Mouse (Mus musculus): ENCODE results near the gene Tnfsf15.

Tnfsf15 gene

GRCm38 (mm10) chr4:63744693-63745171 is at the start of gene Tnfsf15:
Tnfsf15 (minus strand) TSS chr4:63745113.
- no peak for DNase-seq (ENCODE audit: low read depth)

DNA sequence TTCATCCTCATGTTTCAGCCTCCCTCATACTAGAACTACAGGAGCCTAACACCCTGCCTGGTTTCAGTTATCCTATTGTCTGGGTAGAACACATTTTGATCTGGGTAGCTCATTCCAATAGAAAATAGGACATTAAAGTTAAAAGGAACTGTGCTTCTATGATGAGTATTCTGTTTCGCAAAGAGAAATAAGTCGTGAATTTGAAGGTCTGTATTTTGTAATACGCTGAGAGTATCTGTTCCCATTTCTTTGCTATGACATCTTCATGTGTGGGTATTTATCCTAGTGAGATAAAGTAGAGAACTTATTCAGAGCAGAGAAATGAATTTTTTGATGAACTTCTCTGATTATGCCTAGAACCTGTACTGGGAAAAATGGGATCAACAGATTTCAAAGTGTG is 47.4 kb upstream of the Tnfsf15 start:
- DNase-seq (ENCODE audit: low read depth), result no peak

DNA sequence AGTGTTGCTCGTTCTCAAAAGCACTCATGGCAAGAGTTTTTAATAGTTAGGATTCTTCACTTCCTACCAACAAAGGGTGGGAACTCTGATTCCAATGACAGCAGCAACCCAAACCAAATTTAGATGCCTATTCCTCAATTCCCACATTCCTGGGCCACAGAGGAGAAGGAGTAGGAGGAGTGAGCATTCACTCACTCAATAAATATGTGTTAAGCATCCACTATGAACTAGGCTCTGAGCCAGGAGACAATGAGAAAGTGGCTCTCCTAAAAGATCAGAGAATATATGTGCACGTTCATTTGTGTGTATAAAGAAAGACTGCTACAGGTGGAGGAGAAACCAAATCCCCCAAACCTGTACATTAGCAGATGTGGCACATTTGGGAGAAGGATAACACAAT is 40.6 kb upstream of the Tnfsf15 start:
- DNase-seq (ENCODE audit: low read depth), result no peak

DNA sequence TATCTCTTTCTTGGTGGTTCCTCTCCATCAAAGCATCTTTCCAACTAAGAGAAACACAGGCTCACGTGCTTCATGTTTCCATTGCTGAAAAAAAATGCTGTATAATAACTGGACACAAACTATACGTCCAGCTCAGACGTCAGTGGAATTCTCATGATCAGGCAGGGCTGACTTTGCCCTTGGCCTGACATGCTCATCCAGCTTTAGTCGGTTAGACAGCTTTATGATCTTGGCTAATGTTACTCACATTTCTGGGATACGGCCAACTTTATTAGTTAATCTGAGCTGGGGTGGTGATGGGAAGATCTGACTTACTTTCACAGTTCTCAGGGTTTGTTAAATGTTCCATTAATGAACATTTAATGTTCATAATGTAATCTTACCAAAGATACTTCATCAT is 38.9 kb upstream of the Tnfsf15 start:
- DNase-seq (ENCODE audit: low read depth), result no peak

GRCm38 (mm10) chr4:63782970-63783613 is 38.2 kb upstream of the Tnfsf15 start:
- DNase-seq (ENCODE audit: low read depth), result no peak

- DNase-seq (ENCODE audit: low read depth), result no peak
Measured at GRCm38 (mm10) chr4:63777223-63777622, 32.3 kb upstream of the Tnfsf15 start.

DNA sequence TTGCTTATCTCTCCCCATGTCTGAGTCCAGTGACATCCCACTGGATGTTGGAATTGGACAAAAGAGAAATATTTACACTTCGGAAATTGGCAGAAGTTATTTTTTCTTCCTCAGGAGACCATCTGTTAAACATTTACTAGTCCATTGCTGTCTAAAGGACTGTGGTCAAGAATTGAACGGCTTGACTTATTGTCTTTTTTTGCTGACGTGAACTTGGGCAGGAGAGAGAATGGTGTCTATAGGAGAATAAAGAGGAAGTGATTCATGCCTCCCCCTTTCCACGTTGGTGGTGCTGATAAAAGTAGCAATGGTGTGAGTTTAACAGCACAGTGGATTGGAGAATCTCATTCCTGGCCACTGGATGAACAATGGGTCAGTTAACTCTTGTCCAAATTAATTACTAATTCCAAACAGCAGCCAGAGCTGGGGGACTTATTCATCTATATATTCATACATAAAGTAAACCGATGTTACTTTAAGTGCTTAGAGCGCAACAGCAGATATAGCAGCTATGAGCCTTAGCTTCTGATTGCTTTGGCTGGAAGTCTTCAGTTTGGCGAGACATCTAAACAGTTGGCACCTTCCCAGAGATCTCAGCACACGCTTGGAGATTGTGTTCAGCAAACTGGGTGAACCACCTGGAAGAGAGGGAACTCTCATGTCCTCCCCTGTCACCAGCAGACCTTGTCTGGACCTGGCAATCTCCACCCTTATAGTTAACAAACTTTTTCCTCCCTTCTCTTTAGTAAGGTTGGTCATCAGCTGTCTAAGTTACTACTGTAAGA is 28.6 kb upstream of the Tnfsf15 start:
- DNase-seq (ENCODE audit: low read depth), result no peak

DNA sequence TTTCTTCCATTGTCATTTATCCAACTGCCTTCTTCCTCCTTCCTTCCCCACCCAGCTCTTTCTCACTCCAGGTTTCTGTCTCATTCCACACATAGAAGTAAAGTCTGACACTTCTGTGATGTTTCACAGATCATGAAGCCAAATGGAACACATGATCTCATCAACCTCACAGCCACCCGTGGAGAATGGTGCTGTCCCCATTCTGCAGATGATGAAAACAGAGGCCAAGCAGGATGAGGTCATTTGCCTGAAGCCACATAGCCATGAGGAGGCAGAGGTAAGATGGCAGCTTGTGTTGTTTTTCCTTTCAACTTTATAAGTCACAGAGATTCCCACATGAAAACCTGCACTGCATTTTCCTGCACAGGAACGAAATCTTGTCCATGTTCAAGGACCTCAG is 27.6 kb upstream of the Tnfsf15 start:
- no peak for DNase-seq (ENCODE audit: low read depth)

- no peak for DNase-seq (ENCODE audit: low read depth)
Measured at GRCm38 (mm10) chr4:63771291-63771690, 26.4 kb upstream of the Tnfsf15 start.

DNA sequence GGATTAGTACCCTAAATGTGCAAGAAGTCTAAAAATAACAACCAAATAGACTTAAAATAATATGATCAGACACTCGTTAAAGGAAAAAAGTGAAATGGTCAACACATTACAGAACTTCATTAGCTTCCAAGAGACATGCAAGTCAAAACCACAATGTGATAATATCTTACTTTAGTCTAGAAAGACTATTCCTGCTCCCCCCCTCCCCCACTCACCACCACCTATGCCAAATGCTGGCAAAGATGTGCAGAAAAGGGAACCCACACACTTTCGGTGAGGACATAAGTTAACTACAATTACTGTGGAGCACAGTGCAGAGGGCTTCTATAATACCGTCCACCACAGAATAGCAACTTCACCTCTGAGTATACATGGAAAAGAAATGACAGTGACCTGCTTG is 24.2 kb upstream of the Tnfsf15 start:
- DNase-seq (ENCODE audit: low read depth), result no peak

DNA sequence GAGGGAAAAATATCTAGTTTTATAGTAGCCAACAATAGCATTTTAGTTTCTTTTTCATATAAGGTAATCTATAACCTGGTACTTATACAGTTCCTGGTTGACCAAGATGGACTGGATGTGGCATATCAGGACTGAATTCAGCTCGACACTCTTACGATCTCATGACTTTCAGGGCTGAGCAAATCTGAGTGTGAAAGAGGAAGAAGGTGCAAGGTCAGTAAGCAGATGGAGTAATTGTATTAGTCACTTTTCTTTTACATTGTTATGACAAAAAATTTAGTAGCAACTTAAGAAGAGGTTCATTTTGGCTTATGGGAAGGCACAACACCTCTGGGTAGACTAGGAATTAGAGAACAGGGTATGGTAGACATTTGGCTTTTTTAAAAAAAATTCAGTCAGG is 20.1 kb upstream of the Tnfsf15 start:
- DNase-seq (ENCODE audit: low read depth), result no peak

- DNase-seq (ENCODE audit: low read depth), result no peak
Measured at GRCm38 (mm10) chr4:63759931-63760330, 15.0 kb upstream of the Tnfsf15 start.

- no peak for DNase-seq (ENCODE audit: low read depth)
Measured at GRCm38 (mm10) chr4:63757527-63758154, 12.7 kb upstream of the Tnfsf15 start.

- DNase-seq (ENCODE audit: low read depth), result no peak
Measured at GRCm38 (mm10) chr4:63756072-63756471, 11.2 kb upstream of the Tnfsf15 start.

GRCm38 (mm10) chr4:63754467-63755020 is 9.6 kb upstream of the Tnfsf15 start:
- no peak for DNase-seq (ENCODE audit: low read depth)

- DNase-seq (ENCODE audit: low read depth), result no peak
Measured at GRCm38 (mm10) chr4:63753855-63754254, 8.9 kb upstream of the Tnfsf15 start.

GRCm38 (mm10) chr4:63752687-63753523 is 8.0 kb upstream of the Tnfsf15 start:
- DNase-seq (ENCODE audit: low read depth), result peak; percentile 25

- no peak for DNase-seq (ENCODE audit: low read depth)
Measured at GRCm38 (mm10) chr4:63748061-63748730, 3.3 kb upstream of the Tnfsf15 start.

GRCm38 (mm10) chr4:63745271-63745670 is 358 bp upstream of the Tnfsf15 start:
- DNase-seq (ENCODE audit: low read depth), result no peak

- no peak for DNase-seq (ENCODE audit: low read depth)
Measured at GRCm38 (mm10) chr4:63743660-63744059, 1.3 kb downstream of the Tnfsf15 start.

GRCm38 (mm10) chr4:63742763-63743371 is 2.0 kb downstream of the Tnfsf15 start:
- DNase-seq (ENCODE audit: low read depth), result no peak
